32 mouse cellular contexts compared by ENCODE assay signal in genomic region chr9:24063251-24063650, GRCm38 (mm10). TPM values are rescaled to one million over a fixed set of nuclear protein-coding genes. Genes with fewer than 3 reads are reported as not detected.
DNase-seq lines count a peak whose midpoint lies in the region; ATAC-seq and TF ChIP-seq lines count a peak whose summit lies in the region.
"Had no signal": no experiment of that assay in that cellular context is flagged by ENCODE, and none has a peak within 500 bp of the region (broad histone marks: within the 10 kb centered on the region; RNA-seq: fewer than 3 reads in every experiment).

No protein-coding gene starts in this region.

- H3K27me3 ChIP-seq in embryonic facial prominence, embryonic 14.5 days (replicated peaks; ENCODE audit: control insufficient read depth, insufficient read depth, low read length): no peaks in the 10 kb centered on the region
- no peaks in the 10 kb centered on the region for H3K27me3 ChIP-seq in embryonic facial prominence, embryonic 10.5 days (replicated peaks; ENCODE audit: low read depth, poor library complexity, severe bottlenecking)
- H3K27me3 ChIP-seq in kidney, postnatal 0 days (ENCODE audit: insufficient read depth, low read length): no peaks in the 10 kb centered on the region
- H3K27me3 ChIP-seq in kidney, adult 2 months (replicated peaks; ENCODE audit: control insufficient read depth, insufficient read depth, low read length): no peaks in the 10 kb centered on the region
- no peaks in the 10 kb centered on the region for H3K27me3 ChIP-seq in intestine, postnatal 0 days (replicated peaks; ENCODE audit: control insufficient read depth, insufficient read depth, low read length)
- H3K27me3 ChIP-seq: CH12.LX; embryonic facial prominence, embryonic 12.5 days; forebrain, embryonic 12.5 days; heart, embryonic 15.5 days had no signal

- no peaks in the 10 kb centered on the region for H3K4me1 ChIP-seq in embryonic facial prominence, embryonic 14.5 days (ENCODE audit: control insufficient read depth, insufficient read depth, low read length)
- H3K4me1 ChIP-seq in embryonic facial prominence, embryonic 10.5 days: no peaks in the 10 kb centered on the region
- no peaks in the 10 kb centered on the region for H3K4me1 ChIP-seq in kidney, postnatal 0 days (replicated peaks; ENCODE audit: insufficient read depth, low read length)
- H3K4me1 ChIP-seq in kidney, adult 2 months (ENCODE audit: control insufficient read depth, insufficient read depth, low read length): no peaks in the 10 kb centered on the region
- no peaks in the 10 kb centered on the region for H3K4me1 ChIP-seq in intestine, postnatal 0 days (replicated peaks; ENCODE audit: control insufficient read depth, insufficient read depth, low read length)
- H3K4me1 ChIP-seq: embryonic facial prominence, embryonic 12.5 days; forebrain, embryonic 12.5 days; heart, embryonic 15.5 days; hindbrain, embryonic 10.5 days had no signal

- peak; percentile 26 for DNase-seq in embryonic facial prominence, embryonic 14.5 days (ENCODE audit: low spot score)
- DNase-seq in embryonic facial prominence, embryonic 10.5 days (ENCODE audit: low spot score): no peak
- peak; percentile 15 for DNase-seq in kidney, postnatal 0 days (ENCODE audit: low spot score)
- DNase-seq in kidney, adult 2 months: no peak
- peak; percentile 7 for DNase-seq in Muller cell, postnatal 12 days (ENCODE audit: inconsistent ontology term)
- DNase-seq in brain, embryonic 14.5 days (ENCODE audit: low read depth): peak; percentile 60
- DNase-seq in right cerebral cortex, adult 2 months (ENCODE audit: low spot score in 2 of 2): no peak
- DNase-seq: adrenal gland, adult 8-10 months; adrenal gland, postnatal 25 days; B cell, adult 2 months; cerebellum, adult 11-12 months; cerebellum, adult 8-10 months; cerebellum, postnatal 14 days; forebrain, postnatal 0 days; gastrocnemius, adult 2 months; gastrocnemius, postnatal 14 days; heart, adult 11 months; heart, postnatal 10 days; heart, postnatal 36 days; kidney, adult 11 months had no signal

- no peak overlapping the region for H3K9ac ChIP-seq in embryonic facial prominence, embryonic 14.5 days (ENCODE audit: low read depth, low read length)
- H3K9ac ChIP-seq in kidney, postnatal 0 days (ENCODE audit: low read depth, low read length): no peak overlapping the region
- no peak overlapping the region for H3K9ac ChIP-seq in intestine, postnatal 0 days (ENCODE audit: low read depth, low read length)
- H3K9ac ChIP-seq: embryonic facial prominence, embryonic 12.5 days; forebrain, embryonic 12.5 days; forebrain, postnatal 0 days; heart, embryonic 15.5 days; hindbrain, embryonic 14.5 days had no signal

- H3K9me3 ChIP-seq in embryonic facial prominence, embryonic 14.5 days (ENCODE audit: control insufficient read depth, low read length): no peaks in the 10 kb centered on the region
- no peaks in the 10 kb centered on the region for H3K9me3 ChIP-seq in embryonic facial prominence, embryonic 10.5 days
- no peaks in the 10 kb centered on the region for H3K9me3 ChIP-seq in kidney, postnatal 0 days (replicated peaks; ENCODE audit: low read length)
- 0 out of 2 replicates have a peak, but pooled peaks cover 3% of the 10 kb centered on the region for H3K9me3 ChIP-seq in intestine, postnatal 0 days (ENCODE audit: control insufficient read depth)
- H3K9me3 ChIP-seq: embryonic facial prominence, embryonic 12.5 days; forebrain, embryonic 12.5 days; G1E; heart, embryonic 15.5 days; hindbrain, embryonic 10.5 days had no signal

- H3K36me3 ChIP-seq in embryonic facial prominence, embryonic 14.5 days (ENCODE audit: control insufficient read depth, insufficient read depth, low read length): no peaks in the 10 kb centered on the region
- no peaks in the 10 kb centered on the region for H3K36me3 ChIP-seq in embryonic facial prominence, embryonic 10.5 days (replicated peaks)
- H3K36me3 ChIP-seq in kidney, postnatal 0 days (ENCODE audit: insufficient read depth, low read length): no peaks in the 10 kb centered on the region
- H3K36me3 ChIP-seq in kidney, adult 2 months (ENCODE audit: control insufficient read depth, insufficient read depth, low read length): no peaks in the 10 kb centered on the region
- no peaks in the 10 kb centered on the region for H3K36me3 ChIP-seq in intestine, postnatal 0 days (ENCODE audit: control insufficient read depth, insufficient read depth)
- H3K36me3 ChIP-seq: embryonic facial prominence, embryonic 12.5 days; forebrain, embryonic 12.5 days; G1E; heart, embryonic 15.5 days; hindbrain, embryonic 10.5 days had no signal

- no peak overlapping the region for H3K4me2 ChIP-seq in embryonic facial prominence, embryonic 14.5 days (ENCODE audit: low read depth, low read length)
- no peak overlapping the region for H3K4me2 ChIP-seq in kidney, postnatal 0 days (ENCODE audit: low read length)
- no peak overlapping the region for H3K4me2 ChIP-seq in intestine, postnatal 0 days (replicated peaks; ENCODE audit: low read depth)
- H3K4me2 ChIP-seq: embryonic facial prominence, embryonic 12.5 days; forebrain, embryonic 12.5 days; heart, embryonic 11.5 days; heart, embryonic 15.5 days; hindbrain, embryonic 14.5 days had no signal

- no peak overlapping the region for H3K27ac ChIP-seq in embryonic facial prominence, embryonic 14.5 days (replicated peaks; ENCODE audit: low read depth, low read length)
- H3K27ac ChIP-seq in embryonic facial prominence, embryonic 10.5 days (replicated peaks): no peak overlapping the region
- H3K27ac ChIP-seq in kidney, postnatal 0 days: no peak overlapping the region
- no peak overlapping the region for H3K27ac ChIP-seq in kidney, adult 2 months (ENCODE audit: insufficient read depth, low read depth, low read length)
- H3K27ac ChIP-seq in intestine, postnatal 0 days (ENCODE audit: low read depth, low read length): no peak overlapping the region
- H3K27ac ChIP-seq: embryonic facial prominence, embryonic 12.5 days; forebrain, embryonic 12.5 days; gastrocnemius, adult 2 months; heart, embryonic 15.5 days; hindbrain, embryonic 10.5 days; hindbrain, embryonic 14.5 days had no signal

- no peak for TF ChIP-seq CTCF in kidney, postnatal 0 days (IDR thresholded peaks at IDR 0.05; ENCODE audit: low read depth)
- no peak for TF ChIP-seq CTCF in kidney, adult 2 months (conservative IDR thresholded peaks at IDR 0.05; ENCODE audit: insufficient read depth, insufficient read length, low read depth, low read length)
- TF ChIP-seq CTCF in brain, embryonic 14.5 days (IDR thresholded peaks at IDR 0.05; ENCODE audit: borderline replicate concordance, extremely low read depth, insufficient read depth, insufficient read length): no peak
- TF ChIP-seq CTCF in intestine, postnatal 0 days (IDR thresholded peaks at IDR 0.05; ENCODE audit: low read depth): no peak

- no peak for ATAC-seq in embryonic facial prominence, embryonic 14.5 days (ENCODE audit: low read depth)
- ATAC-seq in kidney, postnatal 0 days (replicated peaks; ENCODE audit: low FRiP score, low read depth): no peak
- no peak for ATAC-seq in intestine, postnatal 0 days
- ATAC-seq: activated CD4-positive, CD25-positive, alpha-beta regulatory T cell, adult 4 months; forebrain, postnatal 0 days had no signal

- H3K4me3 ChIP-seq in embryonic facial prominence, embryonic 14.5 days (ENCODE audit: low read depth, low read length): no peak overlapping the region
- H3K4me3 ChIP-seq in embryonic facial prominence, embryonic 10.5 days: no peak overlapping the region
- H3K4me3 ChIP-seq in kidney, postnatal 0 days (replicated peaks; ENCODE audit: low read depth, low read length): no peak overlapping the region
- no peak overlapping the region for H3K4me3 ChIP-seq in kidney, adult 2 months (ENCODE audit: insufficient read depth, low read depth, low read length)
- no peak overlapping the region for H3K4me3 ChIP-seq in intestine, postnatal 0 days (ENCODE audit: low read depth, low read length)
- H3K4me3 ChIP-seq: embryonic facial prominence, embryonic 12.5 days; erythroblast, embryonic 14.5 days; forebrain, embryonic 12.5 days; gastrocnemius, adult 2 months; heart, embryonic 15.5 days; hindbrain, embryonic 10.5 days had no signal

- TF ChIP-seq POLR2A in kidney, adult 2 months (IDR thresholded peaks at IDR 0.05; ENCODE audit: low read depth, low read length): no peak
- no peak for TF ChIP-seq POLR2A in brain, embryonic 14.5 days (IDR thresholded peaks at IDR 0.05; ENCODE audit: borderline replicate concordance, extremely low read depth, insufficient read depth, insufficient read length, poor library complexity, severe bottlenecking)

RNA-seq across cellular contexts. Expression of gene Npsr1, which starts 34.5 kb away (rescaled TPM):
- not detected in 2 replicates for polyA plus RNA-seq in embryonic facial prominence, embryonic 14.5 days (2014; fragmentation: Nextera tagmentation; extraction: Ambion mirVana)
- polyA plus RNA-seq in embryonic facial prominence, embryonic 10.5 days (2016; fragmentation: Nextera tagmentation; extraction: Ambion mirVana): not detected in 2 replicates
- polyA plus RNA-seq in kidney, postnatal 0 days (2015; fragmentation: Nextera tagmentation; extraction: Ambion mirVana): 1.7 and 2.1 TPM in 2 replicates
- 0.05 TPM in 1 of 2 replicates, not detected in the other for polyA plus RNA-seq in kidney, adult 2 months (2012; rRNA removed)
- polyA plus RNA-seq in brain, embryonic 14.5 days (2012; rRNA removed): 0.09 and 0.10 TPM in 2 replicates
- not detected in 2 replicates for polyA plus RNA-seq in intestine, postnatal 0 days (2015; fragmentation: Nextera tagmentation; extraction: Ambion mirVana)
- polyA plus RNA-seq: activated CD4-positive, CD25-positive, alpha-beta regulatory T cell, adult 4 months; embryonic facial prominence, embryonic 12.5 days; erythroblast, embryonic 14.5 days; forebrain, embryonic 12.5 days; G1E; heart, embryonic 11.5 days; heart, embryonic 15.5 days; hindbrain, embryonic 10.5 days; intestine, embryonic 14.5 days had no signal

Comparison
In these comparisons a context has a peak if more than half of its experiments do, and no peak if none do; other contexts are left out.
1. DNase-seq: peak in embryonic facial prominence, embryonic 14.5 days (single experiment), kidney, postnatal 0 days (single experiment), Muller cell, postnatal 12 days (single experiment) and brain, embryonic 14.5 days (single experiment); none in embryonic facial prominence, embryonic 10.5 days (single experiment), kidney, adult 2 months (single experiment) and right cerebral cortex, adult 2 months (0 of 2).